Mouse (Mus musculus) hindbrain, postnatal 0 days (tissue): Measurements from ENCODE around the gene Cep170. TPM values are rescaled to one million over a fixed set of nuclear protein-coding genes. Genes with fewer than 3 reads are reported as not detected.

Experiments
- ATAC-seq: fragments of 200-750 bp; cut with Nextera tagmentation; 2 replicates; pipeline ENCODE4 v1.8.0; 2017; ENCODE audit warnings: mild to moderate bottlenecking, moderate TSS enrichment, moderate library complexity
- DNase-seq: peaks from one replicate; pipeline ENCODE4 v3.0.0-alpha.2; 2015; ENCODE audit warnings: low spot score
- H3K27ac ChIP-seq: fragments of 300-500 bp; sonication (generic); 2 replicates; pipeline ENCODE4 v1.5.1; 2014; ENCODE audit warnings: mild to moderate bottlenecking
- H3K27me3 ChIP-seq: fragments of 300-500 bp; sonication (generic); 2 replicates; pipeline ENCODE4 v1.6.1; 2014; ENCODE audit warnings: low read length, mixed read lengths; ENCODE audit not compliant: insufficient read depth
- H3K36me3 ChIP-seq: fragments of 300-500 bp; sonication (generic); 2 replicates; pipeline ENCODE4 v1.6.1; 2014; ENCODE audit warnings: low read length, mixed read lengths; ENCODE audit not compliant: insufficient read depth
- H3K4me1 ChIP-seq: fragments of 300-500 bp; sonication (generic); 2 replicates; pipeline ENCODE4 v1.6.1; 2014; ENCODE audit warnings: antibody characterized with exemption, low read length, mixed read lengths; ENCODE audit not compliant: insufficient read depth
- H3K4me2 ChIP-seq: fragments of 300-500 bp; sonication (generic); 2 replicates; pipeline ENCODE4 v1.6.1; 2014; ENCODE audit warnings: low read depth, mild to moderate bottlenecking, low read length, moderate library complexity, mixed read lengths
- H3K4me3 ChIP-seq: fragments of 300-500 bp; sonication (generic); 2 replicates; pipeline ENCODE4 v1.5.1; 2014; ENCODE audit warnings: low read length
- H3K9ac ChIP-seq: fragments of 300-500 bp; sonication (generic); replicated peaks from 2 replicates; pipeline ENCODE4 v1.6.1; 2014; ENCODE audit warnings: mild to moderate bottlenecking, low read length, moderate library complexity, mixed read lengths
- H3K9me3 ChIP-seq: fragments of 300-500 bp; sonication (generic); 2 replicates; pipeline ENCODE4 v1.6.1; 2016; ENCODE audit warnings: low read length, mixed read lengths
- CTCF ChIP-seq: IDR thresholded peaks from 2 replicates; pipeline ENCODE4 v1.5.1; 2016; ENCODE audit warnings: antibody characterized with exemption, control low read depth, low read depth
- WGBS: fragments of 180-500 bp; shearing (Covaris S2); extraction: QIAGEN DNeasy Blood & Tissue Kit; methylation state at CpG from one replicate; pipeline ENCODE4 v1.1.7; 2014; 5-methylcytosine and 5-hydroxymethylcytosine counted together
- polyA plus RNA-seq: library from polyadenylated mRNA; unstranded; fragments of >200 nt; fragmentation: Nextera tagmentation; extraction: Ambion mirVana; gene quantifications from 2 replicates; pipeline ENCODE4 v1.2.1, GENCODE M21; 2015
- total RNA-seq: library from RNA; depleted of rRNA; stranded (reverse); fragments of >200 nt; gene quantifications from 2 replicates; pipeline ENCODE4 v1.2.3, GENCODE M21; 2014

The Cep170 gene
- total and polyA plus RNA-seq, 2 experiments from 2014 or later = 86.1 to 132 TPM

- Histone ChIP-seq H3K4me3 (no peak overlapping the region), H3K36me3 (no peaks in the 10 kb centered on the region; the same call in 1 of the 2 replicates), H3K27ac (no peak overlapping the region), H3K4me2 (no peak overlapping the region), H3K27me3 (no peaks in the 10 kb centered on the region), H3K9ac (no peak overlapping the region), H3K9me3 (no peaks in the 10 kb centered on the region), H3K4me1 (no peaks in the 10 kb centered on the region)
- no peak for TF ChIP-seq CTCF
- 86% methylated on average over 11 of the region's 11 CpGs for whole genome bisulfite sequencing
- no peak for ATAC-seq
- no peak for DNase-seq
Measured at GRCm38 (mm10) chr1:176826186-176826585, 12.3 kb upstream of the Cep170 start.

GRCm38 (mm10) chr1:176825084-176825483 lies 11.2 kb upstream of the Cep170 start:
- no peak overlapping the region for H3K27ac ChIP-seq
- no peak overlapping the region for H3K4me3 ChIP-seq
- DNase-seq (peak; percentile 20), ATAC-seq (no peak)
- H3K27me3 ChIP-seq = no peaks in the 10 kb centered on the region
- H3K36me3 ChIP-seq = no peaks in the 10 kb centered on the region; the same call in 1 of the 2 replicates
- no peak overlapping the region for H3K4me2 ChIP-seq
- WGBS = 65% methylated on average over 4 of the region's 4 CpGs
- no peaks in the 10 kb centered on the region for H3K9me3 ChIP-seq
- TF ChIP-seq CTCF = no peak
- no peaks in the 10 kb centered on the region for H3K4me1 ChIP-seq
- no peak overlapping the region for H3K9ac ChIP-seq

- Histone ChIP-seq H3K4me1 (no peaks in the 10 kb centered on the region), H3K4me3 (no peak overlapping the region), H3K9ac (no peak overlapping the region), H3K27me3 (no peaks in the 10 kb centered on the region), H3K4me2 (no peak overlapping the region), H3K27ac (no peak overlapping the region), H3K36me3 (no peaks in the 10 kb centered on the region; the same call in 1 of the 2 replicates), H3K9me3 (no peaks in the 10 kb centered on the region)
- DNase-seq = no peak
- 68% methylated on average over 6 of the region's 6 CpGs for WGBS
- no peak for TF ChIP-seq CTCF
- no peak for ATAC-seq
Measured at GRCm38 (mm10) chr1:176824611-176825010, 10.7 kb upstream of the Cep170 start.

GRCm38 (mm10) chr1:176823889-176824288 lies 10.0 kb upstream of the Cep170 start:
- Histone ChIP-seq H3K4me1 (no peaks in the 10 kb centered on the region), H3K36me3 (no peaks in the 10 kb centered on the region; the same call in 1 of the 2 replicates), H3K27ac (no peak overlapping the region), H3K4me2 (no peak overlapping the region), H3K9me3 (no peaks in the 10 kb centered on the region), H3K27me3 (no peaks in the 10 kb centered on the region), H3K9ac (no peak overlapping the region), H3K4me3 (no peak overlapping the region)
- ATAC-seq = no peak
- 85% methylated on average over 8 of the region's 8 CpGs for WGBS
- DNase-seq = no peak
- no peak for TF ChIP-seq CTCF

- WGBS = 93% methylated on average over 4 of the region's 4 CpGs
- H3K9ac ChIP-seq = no peak overlapping the region
- no peak for ATAC-seq
- H3K9me3 ChIP-seq = no peaks in the 10 kb centered on the region
- TF ChIP-seq CTCF = no peak
- H3K4me1 ChIP-seq = no peaks in the 10 kb centered on the region
- no peak overlapping the region for H3K4me2 ChIP-seq
- DNase-seq = no peak
- no peaks in the 10 kb centered on the region for H3K27me3 ChIP-seq
- no peaks in the 10 kb centered on the region; the same call in 1 of the 2 replicates for H3K36me3 ChIP-seq
- H3K4me3 ChIP-seq = no peak overlapping the region
- no peak overlapping the region for H3K27ac ChIP-seq
Measured at GRCm38 (mm10) chr1:176822949-176823348, 9.1 kb upstream of the Cep170 start.

- Histone ChIP-seq H3K9ac (no peak overlapping the region), H3K4me2 (no peak overlapping the region), H3K36me3 (no peaks in the 10 kb centered on the region; the same call in 1 of the 2 replicates), H3K4me3 (no peak overlapping the region), H3K9me3 (no peaks in the 10 kb centered on the region), H3K27me3 (no peaks in the 10 kb centered on the region), H3K4me1 (no peaks in the 10 kb centered on the region), H3K27ac (no peak overlapping the region)
- DNase-seq (no peak), ATAC-seq (no peak)
- WGBS = 31% methylated on average over 1 of the region's 1 CpGs
- no peak for TF ChIP-seq CTCF
Measured at GRCm38 (mm10) chr1:176821929-176822328, 8.1 kb upstream of the Cep170 start.

- no peaks in the 10 kb centered on the region for H3K27me3 ChIP-seq
- no peak for ATAC-seq
- no peak overlapping the region for H3K9ac ChIP-seq
- no peak overlapping the region for H3K4me3 ChIP-seq
- WGBS = 71% methylated on average over 6 of the region's 6 CpGs
- no peaks in the 10 kb centered on the region for H3K4me1 ChIP-seq
- H3K27ac ChIP-seq = no peak overlapping the region
- no peak for DNase-seq
- no peaks in the 10 kb centered on the region for H3K36me3 ChIP-seq
- no peak overlapping the region for H3K4me2 ChIP-seq
- H3K9me3 ChIP-seq = no peaks in the 10 kb centered on the region
- no peak for TF ChIP-seq CTCF
Measured at GRCm38 (mm10) chr1:176818763-176819162, 4.9 kb upstream of the Cep170 start.
